Mouse (Mus musculus): ENCODE measurements at regions not wholly inside any gene's neighbourhood (a gene's known extent, or its start where the extent isn't known, plus 50 kb on each side); places are given as distances from the start of the nearest gene placed in this dataset.

DNA sequence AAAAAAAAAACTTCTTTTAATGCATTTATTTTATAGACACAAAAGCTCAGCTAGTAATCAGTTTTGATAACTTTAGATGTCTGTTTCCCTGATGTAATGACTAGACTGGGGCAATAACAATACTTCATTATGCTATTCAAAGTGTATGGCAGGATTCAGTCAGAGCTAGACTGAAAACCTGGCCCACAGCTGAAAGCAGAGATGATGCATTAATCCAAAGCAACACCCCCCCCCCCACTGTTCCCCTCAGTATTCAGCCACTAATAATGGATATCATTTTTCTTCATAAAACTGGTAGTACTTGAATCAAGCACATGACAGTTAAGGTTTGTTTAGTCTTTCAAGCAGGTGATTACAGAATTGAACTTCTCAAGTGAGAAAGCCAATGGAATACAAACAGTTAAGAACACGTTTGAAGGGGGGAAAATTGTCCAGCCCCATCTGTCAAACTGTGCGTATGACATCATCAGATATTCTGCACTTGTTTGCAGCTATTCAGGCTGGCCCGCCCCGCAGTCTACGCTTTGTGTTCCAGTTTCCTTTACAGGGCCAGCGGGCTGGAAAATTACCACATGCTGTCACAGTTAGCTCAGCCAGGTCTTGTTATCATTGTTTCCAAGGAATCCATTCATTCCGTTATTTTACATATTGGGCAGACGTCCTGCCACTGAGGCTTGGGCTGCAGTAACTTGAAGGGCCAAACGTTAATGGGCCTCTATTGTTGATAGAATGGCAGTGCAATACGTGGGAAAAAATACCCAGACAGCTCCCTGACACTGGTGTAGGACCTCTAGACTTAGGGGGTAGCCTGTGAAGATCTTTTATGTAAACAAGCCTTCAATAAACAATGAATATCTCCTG, 349.1 kb downstream of the Tmem161b start:
- TF ChIP-seq MAFK (IDR thresholded peaks at IDR 0.05; ENCODE audit: insufficient read depth, low read depth, low read length) (no peak), HCFC1 (IDR thresholded peaks at IDR 0.05; ENCODE audit: borderline replicate concordance, insufficient read depth, low read length) (no peak), CHD2 (IDR thresholded peaks at IDR 0.05; ENCODE audit: low read depth, low read length) (no peak), ZNF384 (IDR thresholded peaks at IDR 0.05; ENCODE audit: low read depth, low read length) (no peak), ZC3H11A (IDR thresholded peaks at IDR 0.05; ENCODE audit: borderline replicate concordance, low read depth, low read length) (no peak)

All from ES-E14 (cell line).